Mouse (Mus musculus) thymus, adult 2 months (tissue): ENCODE data around the gene Ppp3ca.

Source experiments
- CTCF ChIP-seq: fragments of 200-500 bp; IDR thresholded peaks from 2 replicates; pipeline ENCODE4 v1.5.1; 2012; ENCODE audit warnings: mild to moderate bottlenecking, control low read depth, low read length, moderate library complexity, borderline replicate concordance; ENCODE audit not compliant: control insufficient read depth, poor library complexity, insufficient read depth; ENCODE audit errors: extremely low read depth
- POLR2A ChIP-seq: fragments of 200-500 bp; IDR thresholded peaks from 2 replicates; pipeline ENCODE4 v1.6.1; 2012; ENCODE audit warnings: mild to moderate bottlenecking, low read length, control low read depth, moderate library complexity; ENCODE audit not compliant: control insufficient read depth, poor library complexity, insufficient read depth; ENCODE audit errors: extremely low read depth

- TF ChIP-seq POLR2A (no peak), CTCF (no peak)
Observed at GRCm38 (mm10) chr3:136960314-136960713, 290.4 kb downstream of the Ppp3ca start.
